Mouse (Mus musculus): ENCODE measurements around the gene Shc3. TPM values are rescaled to one million over a fixed set of nuclear protein-coding genes. Genes with fewer than 3 reads are reported as not detected.
A peak's percentile ranks its signal among the peaks of the same experiment; 100 is the strongest.

Shc3 gene
- polyA plus RNA-seq, 1 experiment from 2014 or later: 2.8 TPM

GRCm38 (mm10) chr13:51419501-51419900 lies 149.7 kb downstream of the Shc3 start:
- peaks cover 23% of the 10 kb centered on the region for H3K36me3 ChIP-seq
- no peak overlapping the region for H3K27ac ChIP-seq (replicated peaks)
- peaks cover 15% of the 10 kb centered on the region for H3K9me3 ChIP-seq (replicated peaks)
- H3K4me1 ChIP-seq: peaks cover 27% of the 10 kb centered on the region
- DNase-seq (ENCODE audit: low spot score): no peak
- H3K27me3 ChIP-seq (ENCODE audit: low read depth, poor library complexity, severe bottlenecking): no peaks in the 10 kb centered on the region
- WGBS: 93% methylated on average over 15 of the region's 15 CpGs
- no peak overlapping the region for H3K4me3 ChIP-seq

- H3K36me3 ChIP-seq: peaks cover 25% of the 10 kb centered on the region
- H3K27ac ChIP-seq (replicated peaks): peak overlapping the region; percentile 80; the same call in 1 of the 2 replicates
- H3K27me3 ChIP-seq (ENCODE audit: low read depth, poor library complexity, severe bottlenecking): no peaks in the 10 kb centered on the region
- WGBS: 82% methylated on average over 19 of the region's 19 CpGs
- H3K9me3 ChIP-seq (replicated peaks): peaks cover 17% of the 10 kb centered on the region
- DNase-seq (ENCODE audit: low spot score): no peak
- peaks cover 27% of the 10 kb centered on the region for H3K4me1 ChIP-seq
- H3K4me3 ChIP-seq: peak overlapping the region; percentile 44; the same call in 1 of the 2 replicates
Measured at GRCm38 (mm10) chr13:51418942-51419451, 150.2 kb downstream of the Shc3 start.

GRCm38 (mm10) chr13:51418268-51418941 lies 150.8 kb downstream of the Shc3 start:
- no peaks in the 10 kb centered on the region for H3K27me3 ChIP-seq (ENCODE audit: low read depth, poor library complexity, severe bottlenecking)

GRCm38 (mm10) chr13:51417796-51418195 lies 151.4 kb downstream of the Shc3 start:
- WGBS: 72% methylated on average over 6 of the region's 6 CpGs
- Histone ChIP-seq H3K36me3 (peaks cover 25% of the 10 kb centered on the region), H3K27me3 (ENCODE audit: low read depth, poor library complexity, severe bottlenecking) (no peaks in the 10 kb centered on the region), H3K4me3 (peak overlapping the region; percentile 44), H3K9me3 (replicated peaks) (peaks cover 17% of the 10 kb centered on the region), H3K27ac (replicated peaks) (peak overlapping the region; percentile 80), H3K4me1 (peaks cover 27% of the 10 kb centered on the region)
- DNase-seq (ENCODE audit: low spot score): no peak

More at GRCm38 (mm10) chr13:51418268-51418941, 150.8 kb downstream of the Shc3 start:
- peak overlapping the region; percentile 80 for H3K27ac ChIP-seq (replicated peaks)
- WGBS: 8% methylated on average over 20 of the region's 20 CpGs
- peak; percentile 95 for DNase-seq (ENCODE audit: low spot score)
- peaks cover 25% of the 10 kb centered on the region for H3K36me3 ChIP-seq
- peak overlapping the region; percentile 44 for H3K4me3 ChIP-seq
- H3K4me1 ChIP-seq: peaks cover 27% of the 10 kb centered on the region
- peaks cover 17% of the 10 kb centered on the region for H3K9me3 ChIP-seq (replicated peaks)

- Histone ChIP-seq H3K4me1 (peaks cover 33% of the 10 kb centered on the region), H3K27me3 (ENCODE audit: low read depth, poor library complexity, severe bottlenecking) (no peaks in the 10 kb centered on the region), H3K27ac (replicated peaks) (no peak overlapping the region), H3K36me3 (peaks cover 25% of the 10 kb centered on the region), H3K4me3 (no peak overlapping the region), H3K9me3 (replicated peaks) (peaks cover 17% of the 10 kb centered on the region)
- 91% methylated on average over 11 of the region's 11 CpGs for WGBS
- DNase-seq (ENCODE audit: low spot score): no peak
Measured at GRCm38 (mm10) chr13:51416727-51417126, 152.5 kb downstream of the Shc3 start.

GRCm38 (mm10) chr13:51413461-51413860 lies 155.8 kb downstream of the Shc3 start:
- Histone ChIP-seq H3K27ac (replicated peaks) (no peak overlapping the region), H3K4me1 (peaks cover 40% of the 10 kb centered on the region)

GRCm38 (mm10) chr13:51411696-51412430 lies 157.4 kb downstream of the Shc3 start:
- H3K27me3 ChIP-seq (ENCODE audit: low read depth, poor library complexity, severe bottlenecking): peaks cover 38% of the 10 kb centered on the region
- H3K36me3 ChIP-seq: peaks cover 19% of the 10 kb centered on the region
- H3K9me3 ChIP-seq (replicated peaks): peaks cover 17% of the 10 kb centered on the region
- WGBS: 67% methylated on average over 12 of the region's 12 CpGs
- no peak overlapping the region for H3K4me3 ChIP-seq
- no peak for DNase-seq (ENCODE audit: low spot score)
- H3K4me1 ChIP-seq: peaks cover 36% of the 10 kb centered on the region
- no peak overlapping the region for H3K27ac ChIP-seq (replicated peaks)

More at GRCm38 (mm10) chr13:51413461-51413860, 155.8 kb downstream of the Shc3 start:
- whole genome bisulfite sequencing: 68% methylated on average over 3 of the region's 3 CpGs
- Histone ChIP-seq H3K27me3 (ENCODE audit: low read depth, poor library complexity, severe bottlenecking) (peaks cover 22% of the 10 kb centered on the region), H3K9me3 (replicated peaks) (peaks cover 17% of the 10 kb centered on the region), H3K36me3 (peaks cover 19% of the 10 kb centered on the region), H3K4me3 (no peak overlapping the region)
- no peak for DNase-seq (ENCODE audit: low spot score)

GRCm38 (mm10) chr13:51411243-51411642 lies 158.0 kb downstream of the Shc3 start:
- H3K4me1 ChIP-seq: peaks cover 38% of the 10 kb centered on the region

GRCm38 (mm10) chr13:51409936-51410481 lies 159.2 kb downstream of the Shc3 start:
- H3K4me1 ChIP-seq: peaks cover 38% of the 10 kb centered on the region
- H3K9me3 ChIP-seq (replicated peaks): peaks cover 6% of the 10 kb centered on the region
- WGBS: 80% methylated on average over 6 of the region's 6 CpGs
- H3K4me3 ChIP-seq: peak overlapping the region; percentile 57
- peaks cover 7% of the 10 kb centered on the region for H3K36me3 ChIP-seq
- H3K27ac ChIP-seq (replicated peaks): no peak overlapping the region
- H3K27me3 ChIP-seq (ENCODE audit: low read depth, poor library complexity, severe bottlenecking): peaks cover 47% of the 10 kb centered on the region
- no peak for DNase-seq (ENCODE audit: low spot score)

More at GRCm38 (mm10) chr13:51411243-51411642, 158.0 kb downstream of the Shc3 start:
- H3K36me3 ChIP-seq: peaks cover 19% of the 10 kb centered on the region
- WGBS: 77% methylated on average over 9 of the region's 9 CpGs
- H3K27ac ChIP-seq (replicated peaks): 0 out of 2 replicates have a peak overlapping the region, but pooled peaks have one; percentile 46
- DNase-seq (ENCODE audit: low spot score): no peak
- peak overlapping the region; percentile 57; the same call in 1 of the 2 replicates for H3K4me3 ChIP-seq
- H3K9me3 ChIP-seq (replicated peaks): peaks cover 17% of the 10 kb centered on the region
- peaks cover 45% of the 10 kb centered on the region for H3K27me3 ChIP-seq (ENCODE audit: low read depth, poor library complexity, severe bottlenecking)

- Histone ChIP-seq H3K4me3 (peak within 1 kb of the TSS; percentile 57), H3K27me3 (ENCODE audit: low read depth, poor library complexity, severe bottlenecking) (peaks cover 47% of the 10 kb centered on the region), H3K27ac (replicated peaks) (peak within 1 kb of the TSS; percentile 74), H3K4me1 (peaks cover 38% of the 10 kb centered on the region), H3K9me3 (replicated peaks) (no peaks in the 10 kb centered on the region), H3K36me3 (no peaks in the 10 kb centered on the region)
- WGBS: 1% methylated on average over 33 of the region's 33 CpGs
- DNase-seq (ENCODE audit: low spot score): peak; percentile 82
Measured at GRCm38 (mm10) chr13:51408519-51409001, 160.7 kb downstream of the Shc3 start, which contains the start of gene S1pr3. TSS of gene S1pr3 (plus strand) at chr13:51408639.

GRCm38 (mm10) chr13:51407541-51408217 lies 161.5 kb downstream of the Shc3 start:
- WGBS: 21% methylated on average over 13 of the region's 13 CpGs
- peaks cover 47% of the 10 kb centered on the region for H3K27me3 ChIP-seq (ENCODE audit: low read depth, poor library complexity, severe bottlenecking)
- H3K36me3 ChIP-seq: no peaks in the 10 kb centered on the region
- peaks cover 38% of the 10 kb centered on the region for H3K4me1 ChIP-seq
- peak overlapping the region; percentile 63 for H3K27ac ChIP-seq (replicated peaks)
- DNase-seq (ENCODE audit: low spot score): no peak
- peak overlapping the region; percentile 57 for H3K4me3 ChIP-seq
- H3K9me3 ChIP-seq (replicated peaks): no peaks in the 10 kb centered on the region
